Mouse (Mus musculus): Measurements from ENCODE around the gene Spred2.

Gene Spred2

GRCm38 (mm10) chr11:19953919-19954318, 29.7 kb downstream of the Spred2 start:
- no peak for DNase-seq (ENCODE audit: low spot score)

- DNase-seq (ENCODE audit: low spot score) = no peak
These were observed 30.9 kb downstream of the Spred2 start for GRCm38 (mm10) chr11:19955069-19955468.

GRCm38 (mm10) chr11:19955701-19956100, 31.5 kb downstream of the Spred2 start:
- DNase-seq (ENCODE audit: low spot score) = no peak

- DNase-seq (ENCODE audit: low spot score) = no peak
These were observed 34.8 kb downstream of the Spred2 start for GRCm38 (mm10) chr11:19959006-19959405.

GRCm38 (mm10) chr11:19959897-19960296, 35.7 kb downstream of the Spred2 start:
- DNase-seq (ENCODE audit: low spot score) = no peak

- DNase-seq (ENCODE audit: low spot score) = no peak
These were observed 36.4 kb downstream of the Spred2 start for GRCm38 (mm10) chr11:19960541-19960940.

- no peak for DNase-seq (ENCODE audit: low spot score)
These were observed 36.9 kb downstream of the Spred2 start for GRCm38 (mm10) chr11:19961088-19961487.

GRCm38 (mm10) chr11:19961766-19962365, 37.7 kb downstream of the Spred2 start:
- no peak for DNase-seq (ENCODE audit: low spot score)

GRCm38 (mm10) chr11:19962796-19963195, 38.6 kb downstream of the Spred2 start:
- peak; percentile 39 for DNase-seq (ENCODE audit: low spot score)

GRCm38 (mm10) chr11:19963717-19964141, 39.6 kb downstream of the Spred2 start:
- peak; percentile 41 for DNase-seq (ENCODE audit: low spot score)

GRCm38 (mm10) chr11:19964333-19964732, 40.2 kb downstream of the Spred2 start:
- no peak for DNase-seq (ENCODE audit: low spot score)

GRCm38 (mm10) chr11:19965037-19965611, 40.9 kb downstream of the Spred2 start:
- DNase-seq (ENCODE audit: low spot score) = no peak

GRCm38 (mm10) chr11:19965664-19966063, 41.5 kb downstream of the Spred2 start:
- no peak for DNase-seq (ENCODE audit: low spot score)

GRCm38 (mm10) chr11:19966294-19966693, 42.1 kb downstream of the Spred2 start:
- no peak for DNase-seq (ENCODE audit: low spot score)

- DNase-seq (ENCODE audit: low spot score) = peak; percentile 63
These were observed 45.4 kb downstream of the Spred2 start for GRCm38 (mm10) chr11:19969584-19969983.

GRCm38 (mm10) chr11:19971954-19972750, 48.0 kb downstream of the Spred2 start:
- peak; percentile 33 for DNase-seq (ENCODE audit: low spot score)

- no peak for DNase-seq (ENCODE audit: low spot score)
These were observed 49.0 kb downstream of the Spred2 start for GRCm38 (mm10) chr11:19973032-19973790.

GRCm38 (mm10) chr11:19976032-19976431, 51.9 kb downstream of the Spred2 start:
- DNase-seq (ENCODE audit: low spot score) = no peak

- no peak for DNase-seq (ENCODE audit: low spot score)
These were observed 53.5 kb downstream of the Spred2 start for GRCm38 (mm10) chr11:19977687-19978086.

- no peak for DNase-seq (ENCODE audit: low spot score)
These were observed 55.2 kb downstream of the Spred2 start for GRCm38 (mm10) chr11:19979338-19979737.

GRCm38 (mm10) chr11:19982113-19982512, 57.9 kb downstream of the Spred2 start:
- no peak for DNase-seq (ENCODE audit: low spot score)

- no peak for DNase-seq (ENCODE audit: low spot score)
These were observed 58.6 kb downstream of the Spred2 start for GRCm38 (mm10) chr11:19982779-19983178.

Data from embryo, embryonic 10 days (tissue).